Mouse (Mus musculus) CD8-positive naive resting alpha-beta T cell, adult 2 months (primary cell): ENCODE measurements around the gene Dnajb6.
"Not testable (repeated sequence)": the region's sequence is repeated elsewhere in the genome, so short reads cannot be mapped to it uniquely, and the experiment has no call there.

Experiments used
- DNase-seq, 2 experiments: peaks; one replicate each; pipeline ENCODE4 v3.0.0; 2022; ENCODE audit warnings: low read depth in 2 of 2, low spot score in 2 of 2

Dnajb6 gene

GRCm38 (mm10) chr5:29759318-29759717 is 23.8 kb downstream of the Dnajb6 start:
- DNase-seq: no peak

GRCm38 (mm10) chr5:29770935-29771334 is 35.4 kb downstream of the Dnajb6 start:
- DNase-seq: no peak

GRCm38 (mm10) chr5:29772038-29772437 is 36.5 kb downstream of the Dnajb6 start:
- no peak for DNase-seq

GRCm38 (mm10) chr5:29772651-29773330 is 37.3 kb downstream of the Dnajb6 start:
- DNase-seq: no peak

GRCm38 (mm10) chr5:29773460-29774150 is 38.1 kb downstream of the Dnajb6 start:
- no peak for DNase-seq

GRCm38 (mm10) chr5:29775437-29775836 is 39.9 kb downstream of the Dnajb6 start:
- DNase-seq: no peak

GRCm38 (mm10) chr5:29778029-29778428 is 42.5 kb downstream of the Dnajb6 start:
- DNase-seq: no peak

GRCm38 (mm10) chr5:29779733-29780132 is 44.2 kb downstream of the Dnajb6 start:
- DNase-seq: not testable (repeated sequence)

GRCm38 (mm10) chr5:29782261-29782660 is 46.8 kb downstream of the Dnajb6 start:
- DNase-seq: no peak

- DNase-seq: not testable (repeated sequence)
Observed at GRCm38 (mm10) chr5:29784906-29785305, 49.4 kb downstream of the Dnajb6 start.

GRCm38 (mm10) chr5:29785953-29786352 is 50.5 kb downstream of the Dnajb6 start:
- not testable (repeated sequence) for DNase-seq

- DNase-seq: not testable (repeated sequence)
Observed at GRCm38 (mm10) chr5:29794933-29795332, 59.4 kb downstream of the Dnajb6 start.

- DNase-seq: no peak
Observed at GRCm38 (mm10) chr5:29808940-29809339, 73.5 kb downstream of the Dnajb6 start.

GRCm38 (mm10) chr5:29811377-29811921 is 76.0 kb downstream of the Dnajb6 start:
- not testable (repeated sequence) for DNase-seq

GRCm38 (mm10) chr5:29816523-29817242 is 81.2 kb downstream of the Dnajb6 start:
- DNase-seq: no peak

- no peak for DNase-seq
Observed at GRCm38 (mm10) chr5:29817400-29817799, 81.9 kb downstream of the Dnajb6 start.

- no peak for DNase-seq
Observed at GRCm38 (mm10) chr5:29818287-29818686, 82.8 kb downstream of the Dnajb6 start.

GRCm38 (mm10) chr5:29824796-29825195 is 89.3 kb downstream of the Dnajb6 start:
- DNase-seq: no peak

GRCm38 (mm10) chr5:29826780-29827179 is 91.3 kb downstream of the Dnajb6 start:
- DNase-seq: no peak

- DNase-seq: no peak
Observed at GRCm38 (mm10) chr5:29842444-29843166, 107.1 kb downstream of the Dnajb6 start.

- no peak for DNase-seq
Observed at GRCm38 (mm10) chr5:29845038-29845437, 109.5 kb downstream of the Dnajb6 start.
